Mouse (Mus musculus): ENCODE results near the gene Smco3.
A peak's percentile ranks its signal among the peaks of the same experiment; 100 is the strongest.

Gene Smco3

GRCm38 (mm10) chr6:136845706-136846480 is 10.6 kb upstream of the Smco3 start:
- no peak for DNase-seq

- DNase-seq: no peak
Measured at GRCm38 (mm10) chr6:136844903-136845302, 9.7 kb upstream of the Smco3 start.

GRCm38 (mm10) chr6:136837323-136837722 is 2.1 kb upstream of the Smco3 start:
- no peak for DNase-seq

GRCm38 (mm10) chr6:136831712-136832111 is 3.5 kb downstream of the Smco3 start:
- DNase-seq: no peak

- no peak for DNase-seq
Measured at GRCm38 (mm10) chr6:136828681-136829080, 6.6 kb downstream of the Smco3 start.

GRCm38 (mm10) chr6:136827881-136828561 is 7.2 kb downstream of the Smco3 start, which contains the start of gene Wbp11:
Gene Wbp11, minus strand, starts transcription at chr6:136828233.
- peak; percentile 100 for DNase-seq

GRCm38 (mm10) chr6:136827516-136827880 is 7.8 kb downstream of the Smco3 start, which contains the start of gene BC049715:
Gene BC049715, plus strand, starts transcription at chr6:136827626.
- no peak for DNase-seq

- DNase-seq: no peak
Measured at GRCm38 (mm10) chr6:136827116-136827515, 8.1 kb downstream of the Smco3 start.

- DNase-seq: no peak
Measured at GRCm38 (mm10) chr6:136824987-136825386, 10.3 kb downstream of the Smco3 start.

GRCm38 (mm10) chr6:136821086-136821485 is 14.2 kb downstream of the Smco3 start:
- no peak for DNase-seq

GRCm38 (mm10) chr6:136820381-136820780 is 14.9 kb downstream of the Smco3 start:
- DNase-seq: no peak

GRCm38 (mm10) chr6:136817549-136817948 is 17.7 kb downstream of the Smco3 start:
- no peak for DNase-seq

- no peak for DNase-seq
Measured at GRCm38 (mm10) chr6:136816826-136817225, 18.4 kb downstream of the Smco3 start.

GRCm38 (mm10) chr6:136815381-136815780 is 19.9 kb downstream of the Smco3 start:
- DNase-seq: no peak

GRCm38 (mm10) chr6:136813117-136813516 is 22.1 kb downstream of the Smco3 start:
- no peak for DNase-seq

GRCm38 (mm10) chr6:136811196-136811595 is 24.1 kb downstream of the Smco3 start:
- no peak for DNase-seq

GRCm38 (mm10) chr6:136809673-136810072 is 25.6 kb downstream of the Smco3 start:
- DNase-seq: no peak

GRCm38 (mm10) chr6:136809077-136809476 is 26.2 kb downstream of the Smco3 start:
- DNase-seq: peak; percentile 52

GRCm38 (mm10) chr6:136808631-136809046 is 26.6 kb downstream of the Smco3 start:
- DNase-seq: peak; percentile 68

- DNase-seq: peak; percentile 98
Measured at GRCm38 (mm10) chr6:136808014-136808417, 27.2 kb downstream of the Smco3 start, which contains the start of gene H2afj. Gene H2afj, plus strand, starts transcription at chr6:136808244.

GRCm38 (mm10) chr6:136807395-136808013 is 27.7 kb downstream of the Smco3 start:
- no peak for DNase-seq

GRCm38 (mm10) chr6:136806819-136807218 is 28.4 kb downstream of the Smco3 start:
- no peak for DNase-seq

GRCm38 (mm10) chr6:136805409-136805775 is 29.9 kb downstream of the Smco3 start:
- DNase-seq: no peak
